Mouse (Mus musculus) bone marrow, adult 2 months (tissue): ENCODE results near the gene Atxn1l.

Experiments used
- CTCF ChIP-seq: fragments of 200-500 bp; IDR thresholded peaks from 2 replicates; pipeline ENCODE4 v1.5.1; 2011; ENCODE audit warnings: low read length, control low read depth; ENCODE audit not compliant: control insufficient read depth, insufficient read depth
- POLR2A ChIP-seq: fragments of 200-500 bp; IDR thresholded peaks from 2 replicates; pipeline ENCODE4 v1.6.1; 2011; ENCODE audit warnings: low read depth, mild to moderate bottlenecking, control low read depth, low read length, borderline replicate concordance; ENCODE audit not compliant: control insufficient read depth

GRCm38 (mm10) chr8:109681535-109681934 lies 56.0 kb downstream of the Atxn1l start:
- TF ChIP-seq POLR2A (no peak), CTCF (no peak)
